Mouse (Mus musculus) pancreas, adult 10 weeks (tissue): ENCODE results near the gene Vmn2r58. TPM values are rescaled to one million over a fixed set of nuclear protein-coding genes. Genes with fewer than 3 reads are reported as not detected.

Experiments used
- polyA plus RNA-seq: library from polyadenylated mRNA; stranded (reverse); fragments of 350-450 nt; fragmentation: Illumina TruSeq; extraction: RNeasy Lipid Tissue Mini Kit (QIAGEN cat#74804); gene quantifications from one replicate; pipeline ENCODE4 v1.2.3, GENCODE M21; 2015; ENCODE audit warnings: low read depth, low replicate concordance; ENCODE audit not compliant: insufficient read depth

Vmn2r58 gene
- polyA plus RNA-seq = not detected

DNA sequence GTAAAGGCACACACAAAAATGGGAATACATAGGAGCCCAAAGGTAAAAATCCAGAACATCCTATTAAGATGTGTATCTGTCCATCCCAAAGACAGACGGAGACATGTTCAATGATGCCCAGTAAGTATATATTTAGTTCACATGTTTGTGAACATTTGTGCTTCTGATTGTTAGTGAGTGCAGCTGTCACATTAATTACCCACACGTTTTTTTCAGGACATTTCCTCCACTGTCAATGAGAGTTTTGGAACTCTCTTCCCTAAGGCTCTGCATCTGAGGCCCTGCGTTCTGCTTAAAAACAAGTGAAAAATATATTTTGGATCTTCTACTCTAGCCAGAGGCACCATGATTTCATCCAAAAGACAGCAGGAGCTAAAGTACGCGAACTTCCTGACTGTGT lies at the start of gene Vmn2r58:
TSS of gene Vmn2r58 (minus strand) at position 101 of the 400 bp plus-strand sequence.

Other genes starting within 250 kb of the Vmn2r58 start
- 2.6 TPM for gene Zfp788, start 239.5 kb downstream of the Vmn2r58 start, polyA plus RNA-seq
- gene Vmn2r59, start 186.3 kb upstream of the Vmn2r58 start, polyA plus RNA-seq = not detected
- not detected for gene Vmn2r60, start 235.1 kb upstream of the Vmn2r58 start, polyA plus RNA-seq